Mouse (Mus musculus) intestine, postnatal 0 days (tissue): ENCODE measurements around the gene Greb1. TPM values are rescaled to one million over a fixed set of nuclear protein-coding genes. Genes with fewer than 3 reads are reported as not detected.
A peak's percentile ranks its signal among the peaks of the same experiment; 100 is the strongest.

Experiments used
- ATAC-seq: fragments of 200-750 bp; cut with Nextera tagmentation; 2 replicates; pipeline ENCODE4 v1.8.0; 2017; ENCODE audit warnings: mild to moderate bottlenecking, moderate TSS enrichment, moderate library complexity
- H3K27ac ChIP-seq: fragments of 300-500 bp; sonication (generic); 2 replicates; pipeline ENCODE4 v1.5.1; 2014; ENCODE audit warnings: mild to moderate bottlenecking, low read depth, low read length, moderate library complexity
- H3K27me3 ChIP-seq: fragments of 300-500 bp; sonication (generic); replicated peaks from 2 replicates; pipeline ENCODE4 v1.6.1; 2014; ENCODE audit warnings: low read length, mixed read lengths; ENCODE audit not compliant: control insufficient read depth, insufficient read depth
- H3K36me3 ChIP-seq: fragments of 300-500 bp; sonication (generic); 2 replicates; pipeline ENCODE4 v1.6.1; 2014; ENCODE audit warnings: mild to moderate bottlenecking, moderate library complexity; ENCODE audit not compliant: control insufficient read depth, insufficient read depth
- H3K4me1 ChIP-seq: fragments of 300-500 bp; sonication (generic); replicated peaks from 2 replicates; pipeline ENCODE4 v1.6.1; 2014; ENCODE audit warnings: antibody characterized with exemption, low read length, mixed read lengths; ENCODE audit not compliant: control insufficient read depth, insufficient read depth
- H3K4me2 ChIP-seq: fragments of 300-500 bp; sonication (generic); replicated peaks from 2 replicates; pipeline ENCODE4 v1.6.1; 2014; ENCODE audit warnings: low read depth, mild to moderate bottlenecking, moderate library complexity
- H3K4me3 ChIP-seq: fragments of 300-500 bp; sonication (generic); 2 replicates; pipeline ENCODE4 v1.5.1; 2014; ENCODE audit warnings: low read depth, low read length
- H3K9ac ChIP-seq: fragments of 300-500 bp; sonication (generic); 2 replicates; pipeline ENCODE4 v1.6.1; 2014; ENCODE audit warnings: mild to moderate bottlenecking, low read depth, low read length
- H3K9me3 ChIP-seq: fragments of 300-500 bp; sonication (generic); 2 replicates; pipeline ENCODE4 v1.6.1; 2016; ENCODE audit warnings: mixed run types; ENCODE audit not compliant: control insufficient read depth
- CTCF ChIP-seq: sonication (generic); IDR thresholded peaks from 2 replicates; pipeline ENCODE4 v1.5.1; 2016; ENCODE audit warnings: low read depth, mild to moderate bottlenecking, control low read depth, antibody characterized with exemption, moderate library complexity
- WGBS: fragments of 180-500 bp; shearing (Covaris S2); extraction: QIAGEN DNeasy Blood & Tissue Kit; methylation state at CpG from one replicate; pipeline ENCODE4 v1.1.7; 2014; 5-methylcytosine and 5-hydroxymethylcytosine counted together
- polyA plus RNA-seq: library from polyadenylated mRNA; unstranded; fragments of >200 nt; fragmentation: Nextera tagmentation; extraction: Ambion mirVana; gene quantifications from 2 replicates; pipeline ENCODE4 v1.2.1, GENCODE M21; 2015

Gene Greb1
- polyA plus RNA-seq, 1 experiment from 2014 or later, result 3.4 TPM

- no peak for TF ChIP-seq CTCF
- ATAC-seq, result no peak
These were observed 157.0 kb downstream of the Greb1 start for GRCm38 (mm10) chr12:16643508-16644345.

GRCm38 (mm10) chr12:16642000-16642399, 158.7 kb downstream of the Greb1 start:
- 61% methylated on average over 5 of the region's 5 CpGs for WGBS
- Histone ChIP-seq H3K4me2 (no peak overlapping the region), H3K9ac (no peak overlapping the region), H3K4me3 (no peak overlapping the region), H3K27me3 (no peaks in the 10 kb centered on the region), H3K4me1 (no peaks in the 10 kb centered on the region), H3K36me3 (no peaks in the 10 kb centered on the region), H3K9me3 (no peaks in the 10 kb centered on the region), H3K27ac (no peak overlapping the region)
- TF ChIP-seq CTCF, result peak; percentile 47
- ATAC-seq, result no peak

More at GRCm38 (mm10) chr12:16643508-16644345, 157.0 kb downstream of the Greb1 start:
- 59% methylated on average over 12 of the region's 12 CpGs for WGBS
- H3K4me3 ChIP-seq, result no peak overlapping the region
- H3K4me2 ChIP-seq, result no peak overlapping the region
- H3K27me3 ChIP-seq, result no peaks in the 10 kb centered on the region
- no peaks in the 10 kb centered on the region for H3K4me1 ChIP-seq
- no peak overlapping the region for H3K27ac ChIP-seq
- no peaks in the 10 kb centered on the region for H3K36me3 ChIP-seq
- H3K9me3 ChIP-seq, result no peaks in the 10 kb centered on the region
- H3K9ac ChIP-seq, result no peak overlapping the region

DNA sequence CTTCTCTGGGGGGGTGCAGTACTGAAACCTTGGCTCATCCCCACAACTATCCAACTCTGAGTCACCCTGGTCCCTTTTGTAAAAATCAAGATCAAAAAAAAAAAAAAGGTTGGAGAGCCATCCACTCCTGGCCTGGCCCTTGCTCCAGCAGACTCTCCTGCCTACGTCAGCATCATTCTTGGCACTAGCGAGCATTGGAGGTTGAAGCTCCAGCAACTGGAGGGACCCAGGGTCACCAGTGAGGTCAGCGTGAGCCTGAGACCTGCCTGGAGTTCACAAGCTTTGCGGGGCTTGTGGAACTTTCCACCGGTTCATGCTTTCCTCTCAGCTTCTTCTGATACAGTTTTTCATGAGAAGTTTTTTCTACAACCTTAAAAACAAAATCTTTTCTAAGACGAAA, 160.6 kb downstream of the Greb1 start:
- WGBS, result 87% methylated on average over 6 of the region's 6 CpGs
- H3K4me2 ChIP-seq, result no peak overlapping the region
- no peak overlapping the region for H3K27ac ChIP-seq
- H3K36me3 ChIP-seq, result no peaks in the 10 kb centered on the region
- no peak for TF ChIP-seq CTCF
- no peaks in the 10 kb centered on the region for H3K4me1 ChIP-seq
- no peak overlapping the region for H3K9ac ChIP-seq
- no peaks in the 10 kb centered on the region for H3K9me3 ChIP-seq
- H3K27me3 ChIP-seq, result no peaks in the 10 kb centered on the region
- ATAC-seq, result no peak
- no peak overlapping the region for H3K4me3 ChIP-seq

- H3K27ac ChIP-seq, result no peak overlapping the region
- H3K4me3 ChIP-seq, result no peak overlapping the region
- no peaks in the 10 kb centered on the region for H3K4me1 ChIP-seq
- peak; percentile 52 for TF ChIP-seq CTCF
- ATAC-seq, result no peak
- no peaks in the 10 kb centered on the region for H3K9me3 ChIP-seq
- H3K36me3 ChIP-seq, result no peaks in the 10 kb centered on the region
- no peaks in the 10 kb centered on the region for H3K27me3 ChIP-seq
- 67% methylated on average over 12 of the region's 12 CpGs for WGBS
- no peak overlapping the region for H3K9ac ChIP-seq
- no peak overlapping the region for H3K4me2 ChIP-seq
These were observed 161.5 kb downstream of the Greb1 start for GRCm38 (mm10) chr12:16639078-16639771.

- Histone ChIP-seq H3K9ac (no peak overlapping the region), H3K4me3 (no peak overlapping the region), H3K9me3 (no peaks in the 10 kb centered on the region), H3K4me2 (no peak overlapping the region), H3K4me1 (no peaks in the 10 kb centered on the region), H3K27me3 (no peaks in the 10 kb centered on the region), H3K27ac (no peak overlapping the region), H3K36me3 (no peaks in the 10 kb centered on the region)
- 67% methylated on average over 6 of the region's 6 CpGs for WGBS
- TF ChIP-seq CTCF, result no peak
- ATAC-seq, result no peak
These were observed 164.9 kb downstream of the Greb1 start for GRCm38 (mm10) chr12:16635816-16636215.

- no peak overlapping the region for H3K9ac ChIP-seq
- no peak overlapping the region for H3K27ac ChIP-seq
- H3K4me3 ChIP-seq, result no peak overlapping the region
- 51% methylated on average over 14 of the region's 14 CpGs for WGBS
- peak; percentile 85 for TF ChIP-seq CTCF
- no peaks in the 10 kb centered on the region for H3K4me1 ChIP-seq
- H3K4me2 ChIP-seq, result no peak overlapping the region
- no peaks in the 10 kb centered on the region for H3K36me3 ChIP-seq
- no peak for ATAC-seq
- no peaks in the 10 kb centered on the region for H3K9me3 ChIP-seq
- H3K27me3 ChIP-seq, result no peaks in the 10 kb centered on the region
These were observed 166.4 kb downstream of the Greb1 start for GRCm38 (mm10) chr12:16634075-16634813.
